Mouse (Mus musculus) granulocyte monocyte progenitor cell, adult 5-6 weeks (primary cell): Measurements from ENCODE around the gene Pkp4. TPM values are rescaled to one million over a fixed set of nuclear protein-coding genes. Genes with fewer than 3 reads are reported as not detected.

ENCODE experiments used
- total RNA-seq, 2 experiments: library from RNA; stranded (forward) in 1 of 2; stranded (reverse) in 1 of 2; fragments of 200-712, 200-1000 nt in 1 of 2; fragments of >200 nt in 1 of 2; fragmentation: Nextera tagmentation in 1 of 2; gene quantifications; 2 replicates each; pipeline ENCODE4 v1.2.3; 2014 to 2017

Gene Pkp4
- total RNA-seq, 2 experiments from 2014 or later = 17.5 to 19.4 TPM

Other genes starting within 250 kb of the Pkp4 start
- not detected in 2 replicates for gene Ccdc148, start 167 bp upstream of the Pkp4 start, total RNA-seq (2014; fragmentation: Nextera tagmentation)
- gene Ccdc148, start 167 bp upstream of the Pkp4 start, total RNA-seq (2017) = not detected in 2 replicates